19 mouse cellular contexts compared by ENCODE assay signal in the genomic region with DNA sequence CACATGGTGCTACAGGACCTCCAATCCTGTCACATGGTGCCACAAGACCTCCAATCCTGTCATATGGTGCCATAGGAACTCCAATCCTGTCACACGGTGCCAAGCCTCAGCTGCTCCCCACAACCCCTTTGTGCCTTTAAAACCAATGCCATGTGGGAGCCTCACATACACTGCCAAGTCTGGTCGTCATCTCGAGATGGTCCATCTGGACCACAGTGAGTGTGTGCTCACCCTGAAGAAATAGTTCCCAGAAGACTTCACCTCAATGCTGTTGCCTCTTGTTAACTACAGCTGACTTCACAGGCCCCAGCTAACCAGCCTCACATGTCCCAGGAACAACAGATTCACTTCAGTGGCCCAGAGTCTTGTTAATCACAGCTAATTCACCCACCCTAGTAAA.
"Had no signal": no experiment of that assay in that cellular context is flagged by ENCODE, and none has a peak within 500 bp of the region (broad histone marks: within the 10 kb centered on the region; RNA-seq: fewer than 3 reads in every experiment).

No protein-coding gene starts in this region.

- H3K27me3 ChIP-seq: liver, embryonic 15.5 days; lung, embryonic 15.5 days; megakaryocyte, embryonic 14.5 days; midbrain, embryonic 13.5 days; neural tube, embryonic 12.5 days; stomach, embryonic 15.5 days had no signal

- H3K36me3 ChIP-seq: liver, embryonic 15.5 days; lung, embryonic 15.5 days; midbrain, embryonic 13.5 days; neural tube, embryonic 12.5 days; stomach, embryonic 15.5 days had no signal

- H3K27ac ChIP-seq: liver, embryonic 15.5 days; lung, embryonic 15.5 days; macrophage; midbrain, embryonic 13.5 days; neural tube, embryonic 12.5 days; stomach, embryonic 15.5 days; stomach, postnatal 0 days had no signal

- ATAC-seq: liver, postnatal 0 days; lung, postnatal 0 days; midbrain, embryonic 13.5 days; midbrain, embryonic 16.5 days had no signal

- H3K4me1 ChIP-seq: lung, embryonic 15.5 days; midbrain, embryonic 13.5 days; neural tube, embryonic 12.5 days; stomach, embryonic 15.5 days had no signal

- H3K4me3 ChIP-seq: liver, embryonic 15.5 days; lung, embryonic 15.5 days; midbrain, embryonic 13.5 days; neural tube, embryonic 12.5 days; stomach, embryonic 15.5 days had no signal

- H3K4me2 ChIP-seq: liver, embryonic 15.5 days; lung, embryonic 15.5 days; midbrain, embryonic 11.5 days; midbrain, embryonic 13.5 days; neural tube, embryonic 12.5 days; stomach, embryonic 15.5 days had no signal

- H3K9ac ChIP-seq: liver, embryonic 15.5 days; liver, postnatal 0 days; lung, embryonic 15.5 days; midbrain, embryonic 13.5 days; neural tube, embryonic 12.5 days; stomach, embryonic 15.5 days had no signal

- H3K9me3 ChIP-seq: liver, embryonic 15.5 days; lung, embryonic 15.5 days; midbrain, embryonic 13.5 days; stomach, embryonic 15.5 days had no signal

- DNase-seq: liver, postnatal 0 days; lung, adult 2 months; lung, postnatal 14 days; lung, postnatal 36 days; right cerebral cortex, postnatal 14 days; thymus, adult 2 months; thymus, postnatal 25 days; thymus, postnatal 4 days had no signal
